Mouse (Mus musculus) liver, embryonic 15.5 days (tissue): ENCODE data around the gene Grb2. TPM values are rescaled to one million over a fixed set of nuclear protein-coding genes. Genes with fewer than 3 reads are reported as not detected.

ENCODE experiments used
- ATAC-seq: fragments of 200-750 bp; cut with Nextera tagmentation; 2 replicates; pipeline ENCODE4 v1.8.0; 2017; ENCODE audit warnings: moderate number of reproducible peaks, mild to moderate bottlenecking, moderate library complexity; ENCODE audit not compliant: insufficient read depth
- H3K27ac ChIP-seq: fragments of 300-500 bp; sonication (generic); replicated peaks from 2 replicates; pipeline ENCODE4 v1.5.1; 2015; ENCODE audit warnings: mild to moderate bottlenecking, inconsistent platforms
- H3K27me3 ChIP-seq: fragments of 300-500 bp; sonication (generic); 2 replicates; pipeline ENCODE4 v1.6.1; 2015; ENCODE audit warnings: mild to moderate bottlenecking, inconsistent platforms
- H3K36me3 ChIP-seq: fragments of 300-500 bp; sonication (generic); replicated peaks from 2 replicates; pipeline ENCODE4 v1.6.1; 2015; ENCODE audit warnings: moderate library complexity, mild to moderate bottlenecking, inconsistent platforms
- H3K4me1 ChIP-seq: fragments of 300-500 bp; sonication (generic); replicated peaks from 2 replicates; pipeline ENCODE4 v1.6.1; 2015; ENCODE audit warnings: inconsistent platforms
- H3K4me2 ChIP-seq: fragments of 300-500 bp; sonication (generic); 2 replicates; pipeline ENCODE4 v1.6.1; 2015; ENCODE audit warnings: moderate library complexity, mild to moderate bottlenecking, inconsistent platforms
- H3K4me3 ChIP-seq: fragments of 300-500 bp; sonication (generic); replicated peaks from 2 replicates; pipeline ENCODE4 v1.5.1; 2015; ENCODE audit warnings: mild to moderate bottlenecking, inconsistent platforms
- H3K9ac ChIP-seq: fragments of 300-500 bp; sonication (generic); 2 replicates; pipeline ENCODE4 v1.6.1; 2015; ENCODE audit warnings: moderate library complexity, mild to moderate bottlenecking, inconsistent platforms
- H3K9me3 ChIP-seq: fragments of 300-500 bp; sonication (generic); replicated peaks from 2 replicates; pipeline ENCODE4 v1.6.1; 2016; ENCODE audit warnings: inconsistent platforms
- WGBS: fragments of 180-500 bp; shearing (Covaris S2); methylation state at CpG from one replicate; pipeline ENCODE4 v1.1.7; 2015; ENCODE audit warnings: mixed read lengths; ENCODE audit not compliant: insufficient replicate concordance; 5-methylcytosine and 5-hydroxymethylcytosine counted together
- polyA plus RNA-seq: library from polyadenylated mRNA; unstranded; fragments of >200 nt; fragmentation: Nextera tagmentation; extraction: Ambion mirVana; gene quantifications from 2 replicates; pipeline ENCODE4 v1.2.1, GENCODE M21; 2015

Gene Grb2
- polyA plus RNA-seq, 1 experiment from 2014 or later: 55.8 TPM

GRCm38 (mm10) chr11:115614346-115615107, 93.9 kb downstream of the Grb2 start:
- Histone ChIP-seq H3K9me3 (no peaks in the 10 kb centered on the region), H3K4me3 (no peak overlapping the region), H3K27ac (0 out of 2 replicates have a peak overlapping the region, but pooled peaks have one; percentile 19), H3K4me1 (peaks cover 43% of the 10 kb centered on the region), H3K27me3 (no peaks in the 10 kb centered on the region), H3K9ac (no peak overlapping the region), H3K36me3 (peaks cover 41% of the 10 kb centered on the region), H3K4me2 (no peak overlapping the region)
- WGBS: 72% methylated on average over 10 of the region's 10 CpGs
- ATAC-seq: no peak

- peak; percentile 20 for ATAC-seq
- WGBS: under 1% methylated on average over 16 of the region's 16 CpGs
- peaks cover 49% of the 10 kb centered on the region for H3K4me1 ChIP-seq
Measured at GRCm38 (mm10) chr11:115613138-115613945, 95.1 kb downstream of the Grb2 start.

GRCm38 (mm10) chr11:115612410-115613137, 95.8 kb downstream of the Grb2 start, which contains the start of gene Mif4gd:
TSS of gene Mif4gd (minus strand) at chr11:115612969.
- peaks cover 48% of the 10 kb centered on the region for H3K4me1 ChIP-seq
- H3K27ac ChIP-seq: peak within 1 kb of the TSS; percentile 99
- peak within 1 kb of the TSS; percentile 89 for H3K9ac ChIP-seq
- peak within 1 kb of the TSS; percentile 86 for H3K4me2 ChIP-seq
- WGBS: under 1% methylated on average over 80 of the region's 80 CpGs
- H3K9me3 ChIP-seq: no peaks in the 10 kb centered on the region
- H3K4me3 ChIP-seq: peak within 1 kb of the TSS; percentile 82
- H3K27me3 ChIP-seq: no peaks in the 10 kb centered on the region
- peaks cover 51% of the 10 kb centered on the region for H3K36me3 ChIP-seq
- peak; percentile 87 for ATAC-seq

More at GRCm38 (mm10) chr11:115613138-115613945, 95.1 kb downstream of the Grb2 start:
- Histone ChIP-seq H3K36me3 (peaks cover 47% of the 10 kb centered on the region), H3K4me2 (peak overlapping the region; percentile 86), H3K27ac (peak overlapping the region; percentile 99), H3K4me3 (peak overlapping the region; percentile 82), H3K27me3 (no peaks in the 10 kb centered on the region), H3K9ac (peak overlapping the region; percentile 89), H3K9me3 (no peaks in the 10 kb centered on the region)

- Histone ChIP-seq H3K9me3 (no peaks in the 10 kb centered on the region), H3K4me3 (peak overlapping the region; percentile 82), H3K27ac (peak overlapping the region; percentile 99), H3K36me3 (peaks cover 56% of the 10 kb centered on the region), H3K4me2 (peak overlapping the region; percentile 86), H3K9ac (peak overlapping the region; percentile 89), H3K27me3 (no peaks in the 10 kb centered on the region), H3K4me1 (peaks cover 47% of the 10 kb centered on the region)
- ATAC-seq: peak; percentile 32
- WGBS: under 1% methylated on average over 13 of the region's 13 CpGs
Measured at GRCm38 (mm10) chr11:115612059-115612409, 96.4 kb downstream of the Grb2 start.

GRCm38 (mm10) chr11:115611173-115611572, 97.2 kb downstream of the Grb2 start:
- ATAC-seq: no peak
- no peaks in the 10 kb centered on the region for H3K27me3 ChIP-seq
- H3K4me3 ChIP-seq: peak overlapping the region; percentile 82
- peak overlapping the region; percentile 86 for H3K4me2 ChIP-seq
- WGBS: 82% methylated on average over 6 of the region's 6 CpGs
- 0 out of 2 replicates have a peak overlapping the region, but pooled peaks have one; percentile 99 for H3K27ac ChIP-seq
- no peaks in the 10 kb centered on the region for H3K9me3 ChIP-seq
- peaks cover 61% of the 10 kb centered on the region for H3K36me3 ChIP-seq
- H3K4me1 ChIP-seq: peaks cover 47% of the 10 kb centered on the region
- no peak overlapping the region; the same call in 1 of the 2 replicates for H3K9ac ChIP-seq

GRCm38 (mm10) chr11:115609576-115609975, 98.8 kb downstream of the Grb2 start:
- WGBS: 63% methylated on average over 3 of the region's 3 CpGs
- no peak overlapping the region for H3K4me3 ChIP-seq
- H3K36me3 ChIP-seq: peaks cover 61% of the 10 kb centered on the region
- H3K27ac ChIP-seq: no peak overlapping the region
- no peaks in the 10 kb centered on the region for H3K27me3 ChIP-seq
- H3K4me2 ChIP-seq: no peak overlapping the region
- peaks cover 63% of the 10 kb centered on the region for H3K4me1 ChIP-seq
- H3K9me3 ChIP-seq: no peaks in the 10 kb centered on the region
- ATAC-seq: no peak
- H3K9ac ChIP-seq: no peak overlapping the region

- H3K36me3 ChIP-seq: peaks cover 57% of the 10 kb centered on the region
Measured at GRCm38 (mm10) chr11:115608421-115609399, 99.7 kb downstream of the Grb2 start.

GRCm38 (mm10) chr11:115606733-115607132, 101.7 kb downstream of the Grb2 start:
- peaks cover 61% of the 10 kb centered on the region for H3K36me3 ChIP-seq
- no peak overlapping the region for H3K27ac ChIP-seq
- H3K27me3 ChIP-seq: no peaks in the 10 kb centered on the region
- no peak overlapping the region for H3K4me3 ChIP-seq
- 86% methylated on average over 18 of the region's 18 CpGs for WGBS
- H3K4me2 ChIP-seq: no peak overlapping the region
- H3K9ac ChIP-seq: no peak overlapping the region
- no peak for ATAC-seq
- peaks cover 59% of the 10 kb centered on the region for H3K4me1 ChIP-seq
- no peaks in the 10 kb centered on the region for H3K9me3 ChIP-seq

More at GRCm38 (mm10) chr11:115608421-115609399, 99.7 kb downstream of the Grb2 start:
- Histone ChIP-seq H3K9me3 (no peaks in the 10 kb centered on the region), H3K4me3 (no peak overlapping the region), H3K27me3 (no peaks in the 10 kb centered on the region), H3K4me2 (no peak overlapping the region), H3K9ac (no peak overlapping the region), H3K27ac (no peak overlapping the region), H3K4me1 (peaks cover 59% of the 10 kb centered on the region)
- ATAC-seq: no peak
- 80% methylated on average over 23 of the region's 23 CpGs for WGBS

GRCm38 (mm10) chr11:115604304-115604696, 104.1 kb downstream of the Grb2 start:
- ATAC-seq: peak; percentile 9
- no peaks in the 10 kb centered on the region for H3K27me3 ChIP-seq
- peak overlapping the region; percentile 85 for H3K4me2 ChIP-seq
- H3K4me3 ChIP-seq: peak overlapping the region; percentile 98
- H3K4me1 ChIP-seq: peaks cover 60% of the 10 kb centered on the region
- peaks cover 57% of the 10 kb centered on the region for H3K36me3 ChIP-seq
- WGBS: 0% methylated on average over 26 of the region's 26 CpGs
- peak overlapping the region; percentile 95 for H3K9ac ChIP-seq
- no peaks in the 10 kb centered on the region for H3K9me3 ChIP-seq
- peak overlapping the region; percentile 91 for H3K27ac ChIP-seq
